ENCODE assay signal across 8 mouse cellular contexts in genomic region chr9:52047129-52047820, GRCm38 (mm10). TPM values are rescaled to one million over a fixed set of nuclear protein-coding genes. Genes with fewer than 3 reads are reported as not detected.
A peak's percentile ranks its signal among the peaks of the same experiment; 100 is the strongest.
DNase-seq lines count a peak whose midpoint lies in the region; ATAC-seq lines count a peak whose summit lies in the region.

Gene Rdx, plus strand, starts transcription at chr9:52047173.

- peak within 1 kb of the TSS; percentile 95 for H3K9ac ChIP-seq in forebrain, embryonic 15.5 days (replicated peaks)
- H3K9ac ChIP-seq in midbrain, embryonic 11.5 days (ENCODE audit: low read length), result peak within 1 kb of the TSS; percentile 99

- H3K4me2 ChIP-seq in forebrain, embryonic 15.5 days (replicated peaks), result peak within 1 kb of the TSS; percentile 67
- H3K4me2 ChIP-seq in midbrain, embryonic 11.5 days, result peak within 1 kb of the TSS; percentile 54

- DNase-seq in layer of hippocampus, adult 18-20 months (ENCODE audit: low spot score in 2 of 2), result no peak
- no peak for DNase-seq in layer of hippocampus, adult 9-10 months (ENCODE audit: low spot score)
- peak in 1 of 2 experiments; percentile 25 for DNase-seq in adrenal gland, postnatal 36 days
- DNase-seq in heart, postnatal 4 days, result peak; percentile 16
- peak in 1 of 2 experiments; percentile 8 for DNase-seq in left cerebral cortex, adult 8-10 months (ENCODE audit: low spot score in 2 of 2)
- DNase-seq in midbrain, embryonic 11.5 days (ENCODE audit: low spot score, missing footprints), result peak; percentile 96
- peak; percentile 19 for DNase-seq in thymus, postnatal 0 days (ENCODE audit: low spot score)

- H3K4me3 ChIP-seq in forebrain, embryonic 15.5 days, result peak within 1 kb of the TSS; percentile 89
- H3K4me3 ChIP-seq in midbrain, embryonic 11.5 days (ENCODE audit: low read depth, low read length), result peak within 1 kb of the TSS; percentile 93

- H3K9me3 ChIP-seq in forebrain, embryonic 15.5 days, result no peaks in the 10 kb centered on the region
- no peaks in the 10 kb centered on the region for H3K9me3 ChIP-seq in midbrain, embryonic 11.5 days (ENCODE audit: control insufficient read depth, low read length)

- H3K36me3 ChIP-seq in forebrain, embryonic 15.5 days, result no peaks in the 10 kb centered on the region
- H3K36me3 ChIP-seq in midbrain, embryonic 11.5 days (ENCODE audit: control insufficient read depth, insufficient read depth, low read length), result no peaks in the 10 kb centered on the region

- 1% methylated on average over 17 of the region's 17 CpGs for WGBS in forebrain, embryonic 15.5 days
- WGBS in midbrain, embryonic 11.5 days, result 2% methylated on average over 17 of the region's 17 CpGs

- peak within 1 kb of the TSS; percentile 99 for H3K27ac ChIP-seq in forebrain, embryonic 15.5 days (replicated peaks)
- H3K27ac ChIP-seq in midbrain, embryonic 11.5 days (ENCODE audit: low read depth, low read length), result peak within 1 kb of the TSS; percentile 93

- ATAC-seq in forebrain, embryonic 15.5 days (replicated peaks), result peak; percentile 12; the same call in 1 of the 2 replicates
- no peak for ATAC-seq in midbrain, embryonic 11.5 days (ENCODE audit: low FRiP score)

- H3K4me1 ChIP-seq in forebrain, embryonic 15.5 days, result peaks cover 29% of the 10 kb centered on the region
- peaks cover 15% of the 10 kb centered on the region; the same call in 1 of the 2 replicates for H3K4me1 ChIP-seq in midbrain, embryonic 11.5 days (ENCODE audit: control insufficient read depth, insufficient read depth, low read length)

- H3K27me3 ChIP-seq in forebrain, embryonic 15.5 days, result no peaks in the 10 kb centered on the region
- H3K27me3 ChIP-seq in midbrain, embryonic 11.5 days (ENCODE audit: control insufficient read depth, insufficient read depth, low read length), result no peaks in the 10 kb centered on the region

RNA-seq across cellular contexts. Expression of gene Rdx, which starts in this region (rescaled TPM):
- 10 to 100 TPM; 48.9 to 49.3 TPM for total RNA-seq in layer of hippocampus, adult 18-20 months (2021)
- 100 to 1,000 TPM; 120 to 138 TPM for total RNA-seq in adrenal gland, postnatal 36 days (2021)
- polyA plus RNA-seq in forebrain, embryonic 15.5 days (2015; fragmentation: Nextera tagmentation; extraction: Ambion mirVana), result 105 and 108 TPM in 2 replicates
- total RNA-seq in heart, postnatal 4 days (2021), result 100 to 1,000 TPM; 124 TPM
- total RNA-seq in left cerebral cortex, adult 8-10 months (2022), result 10 to 100 TPM; 55.9 to 61.3 (median 60.1) TPM
- polyA plus RNA-seq in midbrain, embryonic 11.5 days (2014; fragmentation: Nextera tagmentation; extraction: Ambion mirVana), result 218 and 255 TPM in 2 replicates
- polyA plus RNA-seq in thymus, postnatal 0 days (2015; fragmentation: Nextera tagmentation; extraction: Ambion mirVana), result 114 and 125 TPM in 2 replicates

Comparison
In these comparisons a context has a peak if more than half of its experiments do, and no peak if none do; other contexts are left out.
1. DNase-seq: peak in heart, postnatal 4 days (single experiment), midbrain, embryonic 11.5 days (single experiment) and thymus, postnatal 0 days (single experiment); none in layer of hippocampus, adult 18-20 months (0 of 2) and layer of hippocampus, adult 9-10 months (single experiment).